Mouse (Mus musculus) liver, adult 2 months (tissue): Measurements from ENCODE around the gene Sapcd1. TPM values are rescaled to one million over a fixed set of nuclear protein-coding genes. Genes with fewer than 3 reads are reported as not detected.

ENCODE experiments used
- DNase-seq: peaks from one replicate; pipeline ENCODE4 v3.0.0-alpha.2; 2011; ENCODE audit warnings: low read depth, low spot score; ENCODE audit errors: extremely low read depth
- H3K27ac ChIP-seq: fragments of 200-500 bp; replicated peaks from 2 replicates; pipeline ENCODE4 v1.5.1; 2012; ENCODE audit warnings: low read depth, mild to moderate bottlenecking, control low read depth, inconsistent platforms, low read length; ENCODE audit not compliant: insufficient read depth
- H3K27me3 ChIP-seq: fragments of 200-500 bp; 2 replicates; pipeline ENCODE4 v1.6.1; 2012; ENCODE audit warnings: mild to moderate bottlenecking, moderate library complexity, low read length, inconsistent platforms; ENCODE audit not compliant: control insufficient read depth, insufficient read depth
- H3K36me3 ChIP-seq: fragments of 200-500 bp; 2 replicates; pipeline ENCODE4 v1.6.1; 2012; ENCODE audit warnings: low read length, inconsistent platforms; ENCODE audit not compliant: control insufficient read depth, insufficient read depth
- H3K4me1 ChIP-seq: fragments of 200-500 bp; 2 replicates; pipeline ENCODE4 v1.6.1; 2011; ENCODE audit warnings: low read length; ENCODE audit not compliant: control insufficient read depth, insufficient read depth
- H3K4me3 ChIP-seq: fragments of 200-500 bp; 2 replicates; pipeline ENCODE4 v1.5.1; 2011; ENCODE audit warnings: low read depth, mild to moderate bottlenecking, control low read depth, low read length, moderate library complexity; ENCODE audit not compliant: insufficient read depth
- H3K79me2 ChIP-seq: fragments of 200-500 bp; 2 replicates; pipeline ENCODE4 v1.6.1; 2012; ENCODE audit warnings: inconsistent platforms, mild to moderate bottlenecking, low read length, moderate library complexity; ENCODE audit not compliant: control insufficient read depth, insufficient read depth
- H3K9ac ChIP-seq: fragments of 200-500 bp; 2 replicates; pipeline ENCODE4 v1.6.1; 2012; ENCODE audit warnings: low read depth, mild to moderate bottlenecking, control low read depth, inconsistent platforms, low read length
- CTCF ChIP-seq: fragments of 200-500 bp; IDR thresholded peaks from 2 replicates; pipeline ENCODE4 v1.5.1; 2011; ENCODE audit warnings: low read depth, low read length, control low read depth
- POLR2A ChIP-seq: fragments of 200-500 bp; IDR thresholded peaks from 2 replicates; pipeline ENCODE4 v1.6.1; 2011; ENCODE audit warnings: low read length, control low read depth; ENCODE audit not compliant: insufficient read depth; ENCODE audit errors: extremely low read depth
- WGBS: fragments of 180-500 bp; shearing (Covaris S2); methylation state at CpG from one replicate; pipeline ENCODE4 v1.1.7; 2018; 5-methylcytosine and 5-hydroxymethylcytosine counted together
- polyA plus RNA-seq: library from polyadenylated mRNA; depleted of rRNA; stranded (reverse); fragments of >200 nt; gene quantifications from 2 replicates; pipeline ENCODE4 v1.2.3, GENCODE M21; 2012
- total RNA-seq: library from RNA; depleted of rRNA; stranded (reverse); fragments of >200 nt; gene quantifications from 2 replicates; pipeline ENCODE4 v1.2.3, GENCODE M21; 2014

Gene Sapcd1
- total and polyA plus RNA-seq, 2 experiments: 0.66 TPM; not detected in 1

DNA sequence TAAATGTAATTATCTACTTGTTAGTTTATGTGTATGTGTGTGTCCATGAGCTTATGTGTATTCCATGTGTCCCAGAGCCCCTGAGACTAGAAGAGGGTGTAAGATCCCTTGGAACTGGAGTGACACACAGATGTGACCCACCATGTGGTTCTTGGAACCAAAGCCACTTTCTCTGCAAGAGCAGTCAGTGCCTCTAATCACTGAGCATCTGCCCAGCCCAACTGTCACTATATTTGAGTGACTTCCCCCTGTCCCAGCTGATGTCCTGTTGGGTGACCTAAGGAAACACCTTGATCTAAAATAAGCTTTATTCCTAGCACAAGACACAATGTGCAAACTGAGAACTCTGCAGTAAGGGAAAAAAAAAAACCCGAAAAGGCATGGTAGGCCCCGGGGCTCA lies 499 bp upstream of the Sapcd1 start:
- TF ChIP-seq CTCF (no peak), POLR2A (no peak)
- no peak overlapping the region for H3K27ac ChIP-seq
- no peak for DNase-seq
- no peaks in the 10 kb centered on the region for H3K4me1 ChIP-seq
- no peaks in the 10 kb centered on the region for H3K79me2 ChIP-seq
- no peaks in the 10 kb centered on the region for H3K36me3 ChIP-seq
- H3K9ac ChIP-seq: no peak overlapping the region
- H3K27me3 ChIP-seq: no peaks in the 10 kb centered on the region
- no peak overlapping the region for H3K4me3 ChIP-seq
- WGBS: 86% methylated on average over 2 of the region's 2 CpGs

DNA sequence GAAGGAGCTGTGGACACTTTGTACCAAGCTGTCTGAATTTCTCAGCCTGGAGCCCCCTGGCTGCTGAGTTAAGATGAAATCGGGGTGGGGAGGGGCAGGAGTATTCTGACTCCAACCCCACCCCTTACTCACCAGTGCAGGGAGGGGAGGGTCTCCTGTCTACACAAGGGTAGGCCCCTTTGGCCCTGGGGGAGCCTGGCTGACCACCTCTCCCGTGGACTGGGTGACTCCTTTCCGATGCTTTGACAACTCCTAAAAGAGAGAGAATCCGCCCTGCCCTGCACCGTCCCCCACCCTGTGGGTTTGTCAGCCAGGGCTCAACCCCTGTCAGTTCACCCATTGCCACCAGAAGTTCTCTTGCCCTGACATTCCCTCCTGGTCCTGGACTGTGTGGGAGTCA lies 1.6 kb downstream of the Sapcd1 start:
- Histone ChIP-seq H3K4me1 (no peaks in the 10 kb centered on the region), H3K79me2 (no peaks in the 10 kb centered on the region), H3K36me3 (no peaks in the 10 kb centered on the region), H3K9ac (no peak overlapping the region), H3K27me3 (no peaks in the 10 kb centered on the region), H3K27ac (no peak overlapping the region), H3K4me3 (no peak overlapping the region)
- 91% methylated on average over 5 of the region's 5 CpGs for WGBS
- no peak for DNase-seq
- TF ChIP-seq CTCF (no peak), POLR2A (no peak)

DNA sequence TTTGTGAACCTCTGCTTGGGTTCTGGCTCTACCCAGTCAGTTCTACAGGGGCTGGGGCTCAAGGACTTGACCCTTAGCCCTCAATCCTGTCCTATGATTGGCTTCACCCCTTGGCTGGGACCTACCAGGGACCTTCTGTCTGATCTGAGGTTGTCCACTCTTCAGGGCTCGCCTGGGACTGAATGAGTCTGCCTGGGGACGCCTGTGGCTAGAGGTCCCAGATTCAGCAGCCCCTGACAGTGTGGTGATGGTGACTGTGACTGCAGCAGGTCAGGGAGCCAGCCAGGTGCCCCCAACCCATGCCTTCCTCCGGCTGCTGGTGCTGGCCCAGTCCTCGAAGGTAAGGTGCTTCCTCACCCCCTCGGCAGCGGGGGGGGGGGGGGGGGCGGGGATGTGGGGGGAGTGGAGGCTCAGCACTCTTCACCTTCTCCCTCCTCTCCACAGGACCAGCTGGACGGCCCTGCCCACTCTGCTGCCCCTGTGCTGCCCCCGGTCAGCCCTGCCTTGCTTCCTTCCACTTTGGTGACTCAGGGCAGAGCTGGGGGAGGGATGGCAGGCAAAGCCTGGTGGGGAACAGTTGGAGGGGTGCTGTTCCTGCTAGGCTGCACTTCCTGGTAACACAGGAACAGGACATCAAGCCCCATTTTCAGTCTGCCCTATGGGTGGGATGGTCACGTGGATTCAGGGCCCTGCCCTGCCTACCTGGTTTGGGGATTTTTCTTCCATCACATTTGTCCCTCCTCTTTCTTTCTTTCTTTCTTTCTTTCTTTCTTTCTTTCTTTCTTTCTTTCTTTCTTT lies 2.9 kb downstream of the Sapcd1 start:
- TF ChIP-seq CTCF: no peak
- H3K27ac ChIP-seq: 0 out of 2 replicates have a peak overlapping the region, but pooled peaks have one; percentile 2
- no peaks in the 10 kb centered on the region for H3K36me3 ChIP-seq
- H3K79me2 ChIP-seq: no peaks in the 10 kb centered on the region
- H3K4me1 ChIP-seq: no peaks in the 10 kb centered on the region
- DNase-seq: no peak
- 64% methylated on average over 10 of the region's 10 CpGs for WGBS
- no peaks in the 10 kb centered on the region for H3K27me3 ChIP-seq
- no peak overlapping the region for H3K4me3 ChIP-seq
- no peak overlapping the region for H3K9ac ChIP-seq

DNA sequence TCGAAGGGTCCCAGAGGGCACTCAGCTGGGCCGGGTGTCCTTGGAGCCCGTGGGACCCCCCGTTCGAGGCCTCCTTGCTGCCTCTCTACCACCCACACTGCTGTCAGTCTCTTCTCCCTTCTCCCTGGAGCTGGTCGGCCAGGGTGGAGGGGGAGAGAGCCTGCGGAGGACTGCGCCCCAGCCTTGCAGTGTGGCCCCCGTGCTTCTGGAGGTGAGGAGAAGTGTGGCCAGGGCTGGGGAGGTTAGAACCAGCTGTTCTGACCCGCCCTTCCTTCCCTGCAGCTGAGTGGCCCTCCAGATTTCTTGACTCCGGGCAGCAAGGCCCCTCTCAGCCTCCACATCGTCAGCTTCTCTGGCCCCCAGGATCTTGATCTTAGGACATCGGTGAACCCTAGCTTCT lies 3.6 kb downstream of the Sapcd1 start:
- H3K4me3 ChIP-seq: no peak overlapping the region
- peak overlapping the region; percentile 18 for H3K27ac ChIP-seq
- H3K9ac ChIP-seq: no peak overlapping the region
- TF ChIP-seq POLR2A (no peak), CTCF (no peak)
- no peaks in the 10 kb centered on the region for H3K79me2 ChIP-seq
- no peak for DNase-seq
- H3K27me3 ChIP-seq: no peaks in the 10 kb centered on the region
- 73% methylated on average over 13 of the region's 13 CpGs for WGBS
- H3K36me3 ChIP-seq: no peaks in the 10 kb centered on the region
- no peaks in the 10 kb centered on the region for H3K4me1 ChIP-seq

DNA sequence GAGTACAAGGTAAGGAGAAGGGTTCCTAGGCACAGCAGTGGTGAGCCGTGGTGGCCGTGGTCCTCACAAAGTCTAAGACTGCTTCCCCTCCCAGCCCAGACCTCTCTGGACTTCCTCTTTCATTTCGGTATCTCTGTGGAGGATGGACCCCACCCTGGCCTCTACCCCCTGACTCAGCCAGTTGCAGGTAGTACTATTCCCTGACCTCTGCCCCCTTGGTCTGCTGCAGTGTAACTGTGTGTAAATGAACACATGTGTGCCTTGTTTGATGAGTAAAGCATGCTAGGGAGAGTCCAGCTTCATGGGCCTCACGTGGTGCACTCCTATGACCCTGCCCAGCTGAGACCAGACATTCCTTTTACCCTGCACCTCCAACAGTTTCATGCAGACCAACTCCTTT lies 4.1 kb downstream of the Sapcd1 start:
- H3K79me2 ChIP-seq: no peaks in the 10 kb centered on the region
- no peaks in the 10 kb centered on the region for H3K4me1 ChIP-seq
- no peak for TF ChIP-seq CTCF
- TF ChIP-seq POLR2A: no peak
- no peaks in the 10 kb centered on the region for H3K27me3 ChIP-seq
- DNase-seq: no peak
- no peak overlapping the region for H3K9ac ChIP-seq
- 56% methylated on average over 4 of the region's 4 CpGs for WGBS
- peak overlapping the region; percentile 18 for H3K27ac ChIP-seq
- H3K4me3 ChIP-seq: no peak overlapping the region
- H3K36me3 ChIP-seq: no peaks in the 10 kb centered on the region

DNA sequence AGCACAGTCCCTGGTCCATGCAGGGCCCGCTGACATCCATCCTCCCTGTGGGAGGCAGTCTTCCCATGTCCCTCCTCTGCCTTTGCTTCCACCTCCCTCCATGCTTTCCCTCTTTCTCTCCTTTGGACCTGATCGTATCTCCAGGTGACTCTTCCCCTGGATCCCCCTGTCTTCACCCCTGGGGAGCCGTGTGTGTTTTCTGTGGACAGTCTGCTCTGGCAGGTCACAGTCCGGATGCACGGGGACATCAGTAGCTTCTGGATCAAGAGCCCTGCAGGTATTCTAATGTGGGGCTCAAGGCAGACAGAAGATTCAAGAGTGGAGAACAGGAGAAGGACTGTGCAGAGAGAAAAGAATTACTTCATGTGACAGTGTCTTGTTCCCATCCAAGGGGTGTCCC lies 4.6 kb downstream of the Sapcd1 start:
- H3K9ac ChIP-seq: no peak overlapping the region
- no peak overlapping the region for H3K27ac ChIP-seq
- no peaks in the 10 kb centered on the region for H3K36me3 ChIP-seq
- TF ChIP-seq POLR2A (no peak), CTCF (no peak)
- H3K4me1 ChIP-seq: no peaks in the 10 kb centered on the region
- no peaks in the 10 kb centered on the region for H3K27me3 ChIP-seq
- 87% methylated on average over 5 of the region's 5 CpGs for WGBS
- H3K4me3 ChIP-seq: no peak overlapping the region
- DNase-seq: no peak
- H3K79me2 ChIP-seq: no peaks in the 10 kb centered on the region
